Mouse (Mus musculus): ENCODE results near the gene Tubb4a. TPM values are rescaled to one million over a fixed set of nuclear protein-coding genes. Genes with fewer than 3 reads are reported as not detected.
A peak's percentile ranks its signal among the peaks of the same experiment; 100 is the strongest.
"Not testable (repeated sequence)": the region's sequence is repeated elsewhere in the genome, so short reads cannot be mapped to it uniquely, and the experiment has no call there.

Gene Tubb4a
- 182 and 314 TPM in 2 replicates for polyA plus RNA-seq (2012; rRNA removed)

GRCm38 (mm10) chr17:57087049-57087832 lies at the start of gene Tubb4a:
Gene Tubb4a, minus strand, starts transcription at chr17:57087782.
- DNase-seq (ENCODE audit: low read depth): peak; percentile 92
- TF ChIP-seq CTCF (IDR thresholded peaks at IDR 0.05; ENCODE audit: borderline replicate concordance, extremely low read depth, insufficient read depth, insufficient read length) (no peak), POLR2A (IDR thresholded peaks at IDR 0.05; ENCODE audit: borderline replicate concordance, extremely low read depth, insufficient read depth, insufficient read length, poor library complexity, severe bottlenecking) (peak; percentile 69; the same call in 1 of the 2 replicates)

GRCm38 (mm10) chr17:57135635-57136034 lies 48.1 kb upstream of the Tubb4a start:
- no peak for DNase-seq (ENCODE audit: low read depth)
- TF ChIP-seq CTCF (IDR thresholded peaks at IDR 0.05; ENCODE audit: borderline replicate concordance, extremely low read depth, insufficient read depth, insufficient read length) (no peak), POLR2A (IDR thresholded peaks at IDR 0.05; ENCODE audit: borderline replicate concordance, extremely low read depth, insufficient read depth, insufficient read length, poor library complexity, severe bottlenecking) (no peak)

GRCm38 (mm10) chr17:57134693-57135092 lies 47.1 kb upstream of the Tubb4a start:
- TF ChIP-seq CTCF (IDR thresholded peaks at IDR 0.05; ENCODE audit: borderline replicate concordance, extremely low read depth, insufficient read depth, insufficient read length): no peak
- TF ChIP-seq POLR2A (IDR thresholded peaks at IDR 0.05; ENCODE audit: borderline replicate concordance, extremely low read depth, insufficient read depth, insufficient read length, poor library complexity, severe bottlenecking): no peak
- DNase-seq (ENCODE audit: low read depth): no peak

DNA sequence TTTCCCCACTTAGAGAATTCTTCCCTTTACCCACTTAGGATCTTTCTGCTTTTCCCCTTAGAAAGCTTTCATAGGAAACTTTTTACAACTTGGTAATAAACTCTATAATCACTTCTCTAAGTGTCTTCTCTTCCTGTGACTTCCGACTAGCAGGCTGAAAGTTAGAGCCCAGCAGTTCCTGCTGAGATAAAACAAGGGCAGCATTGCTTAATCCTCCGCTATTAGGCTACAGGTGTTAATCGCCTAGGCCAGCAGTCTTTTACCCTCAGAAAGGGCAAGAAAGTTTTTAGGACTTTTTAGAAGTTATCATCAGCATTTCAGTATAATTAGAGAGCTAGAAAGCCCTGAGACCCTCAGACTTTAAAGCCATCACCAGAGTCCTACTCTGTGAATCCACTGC lies 46.4 kb upstream of the Tubb4a start:
- not testable (repeated sequence) for DNase-seq (ENCODE audit: low read depth)

- DNase-seq (ENCODE audit: low read depth): no peak
- no peak for TF ChIP-seq POLR2A (IDR thresholded peaks at IDR 0.05; ENCODE audit: borderline replicate concordance, extremely low read depth, insufficient read depth, insufficient read length, poor library complexity, severe bottlenecking)
- TF ChIP-seq CTCF (IDR thresholded peaks at IDR 0.05; ENCODE audit: borderline replicate concordance, extremely low read depth, insufficient read depth, insufficient read length): no peak
These were observed 44.2 kb upstream of the Tubb4a start for GRCm38 (mm10) chr17:57131793-57132192.

DNA sequence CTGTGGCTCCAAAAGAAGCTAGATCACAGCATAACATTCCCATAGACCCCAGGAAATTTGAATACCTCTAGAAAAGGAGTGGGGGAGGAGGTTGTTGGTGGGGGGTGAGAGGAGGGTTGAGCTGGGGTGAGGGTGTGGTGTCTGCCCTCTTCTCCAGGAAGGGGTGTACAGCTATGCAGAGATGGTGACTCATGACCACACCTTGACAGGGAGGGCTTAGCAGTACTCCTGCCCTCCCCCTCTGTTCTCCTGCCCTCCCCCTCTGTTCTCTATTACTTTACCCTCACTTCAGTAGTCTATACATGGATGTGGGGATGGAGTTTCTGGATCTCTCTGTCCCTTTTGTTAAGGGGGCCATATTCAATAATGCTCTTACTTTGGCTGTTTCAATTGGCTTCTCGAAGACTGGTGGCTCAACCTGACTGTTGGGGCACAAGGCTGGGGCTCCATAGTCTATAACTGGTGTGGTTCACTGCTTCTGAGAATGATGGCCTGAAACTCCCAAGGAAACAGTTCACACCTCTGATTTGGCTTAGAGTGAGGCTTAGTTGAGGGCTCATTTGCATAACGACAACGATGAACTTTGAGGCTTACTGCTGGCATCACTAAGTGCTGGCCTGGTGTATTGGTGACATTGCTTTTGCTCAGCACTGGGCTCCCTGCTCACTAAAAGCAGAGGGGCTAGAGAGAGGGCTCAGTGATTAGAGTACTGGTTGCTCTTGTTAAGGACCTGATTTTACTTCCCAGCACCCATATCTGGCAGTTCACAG lies 38.5 kb upstream of the Tubb4a start:
- TF ChIP-seq CTCF (IDR thresholded peaks at IDR 0.05; ENCODE audit: borderline replicate concordance, extremely low read depth, insufficient read depth, insufficient read length): no peak
- TF ChIP-seq POLR2A (IDR thresholded peaks at IDR 0.05; ENCODE audit: borderline replicate concordance, extremely low read depth, insufficient read depth, insufficient read length, poor library complexity, severe bottlenecking): no peak
- DNase-seq (ENCODE audit: low read depth): no peak

DNA sequence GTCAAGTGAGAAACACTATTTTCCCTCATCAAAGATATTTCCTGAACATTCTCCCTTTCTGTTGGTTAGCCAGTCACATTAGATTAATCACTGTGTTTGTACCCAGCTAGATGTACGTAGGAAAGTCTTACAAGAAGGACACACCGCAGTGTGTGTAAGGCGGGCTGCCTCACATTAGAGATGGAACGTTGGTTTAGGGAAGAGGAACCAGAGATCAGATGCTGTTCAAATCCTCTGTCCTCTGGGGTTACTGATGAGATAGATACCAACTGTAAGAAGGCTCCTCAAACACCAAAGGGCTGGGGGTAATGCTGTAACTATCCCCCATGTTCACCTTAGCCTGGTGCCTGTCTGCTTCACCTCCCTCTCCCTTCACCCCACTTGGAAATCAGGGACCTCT lies 37.2 kb upstream of the Tubb4a start:
- TF ChIP-seq POLR2A (IDR thresholded peaks at IDR 0.05; ENCODE audit: borderline replicate concordance, extremely low read depth, insufficient read depth, insufficient read length, poor library complexity, severe bottlenecking) (no peak), CTCF (IDR thresholded peaks at IDR 0.05; ENCODE audit: borderline replicate concordance, extremely low read depth, insufficient read depth, insufficient read length) (no peak)
- no peak for DNase-seq (ENCODE audit: low read depth)

DNA sequence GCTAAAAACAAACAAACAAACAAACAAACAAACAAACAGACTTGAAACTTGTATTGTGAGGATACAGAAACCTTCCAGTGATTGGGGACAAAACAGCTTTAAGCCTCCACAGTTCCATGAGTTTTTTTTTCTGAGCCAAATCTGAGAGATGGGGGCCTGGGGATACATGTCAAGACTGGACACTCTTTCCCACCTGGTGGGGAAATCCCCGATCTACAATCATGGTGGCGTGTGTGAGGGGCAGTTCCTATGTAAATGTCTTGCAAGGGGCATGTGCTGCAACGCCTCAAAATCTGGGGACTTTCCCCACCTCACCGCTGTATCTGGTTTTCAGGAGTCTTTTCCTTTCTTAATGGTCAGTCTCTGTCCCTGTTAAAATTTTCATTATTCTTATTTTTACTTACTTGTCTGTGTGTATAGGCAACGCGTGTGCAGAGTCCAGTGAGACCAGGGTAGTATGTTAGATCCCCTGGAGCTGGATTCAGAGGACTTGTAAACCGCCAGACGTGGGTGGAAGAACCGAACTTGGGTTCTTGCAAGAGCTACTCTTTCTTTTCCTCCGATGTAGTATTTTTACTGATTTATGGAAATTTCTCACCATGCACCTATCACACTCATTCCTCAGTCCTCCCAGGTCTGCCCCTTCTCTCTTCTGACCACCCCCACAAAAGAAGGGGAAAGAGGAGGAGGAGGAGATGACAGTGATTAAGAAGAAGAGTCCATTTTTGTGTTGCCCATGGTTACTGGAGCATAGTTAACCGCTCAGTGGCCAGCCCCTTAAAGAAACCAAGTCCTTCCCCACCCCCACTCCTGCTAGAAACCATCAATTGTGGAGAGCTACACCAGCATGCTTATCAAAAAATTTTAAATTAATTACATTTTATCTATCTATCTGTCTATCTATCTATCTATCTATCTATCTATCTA lies 35.9 kb upstream of the Tubb4a start:
- TF ChIP-seq CTCF (IDR thresholded peaks at IDR 0.05; ENCODE audit: borderline replicate concordance, extremely low read depth, insufficient read depth, insufficient read length) (no peak), POLR2A (IDR thresholded peaks at IDR 0.05; ENCODE audit: borderline replicate concordance, extremely low read depth, insufficient read depth, insufficient read length, poor library complexity, severe bottlenecking) (no peak)
- DNase-seq (ENCODE audit: low read depth): no peak

- TF ChIP-seq CTCF (IDR thresholded peaks at IDR 0.05; ENCODE audit: borderline replicate concordance, extremely low read depth, insufficient read depth, insufficient read length) (no peak), POLR2A (IDR thresholded peaks at IDR 0.05; ENCODE audit: borderline replicate concordance, extremely low read depth, insufficient read depth, insufficient read length, poor library complexity, severe bottlenecking) (no peak)
- DNase-seq (ENCODE audit: low read depth): no peak
These were observed 34.3 kb upstream of the Tubb4a start for GRCm38 (mm10) chr17:57121856-57122255.

DNA sequence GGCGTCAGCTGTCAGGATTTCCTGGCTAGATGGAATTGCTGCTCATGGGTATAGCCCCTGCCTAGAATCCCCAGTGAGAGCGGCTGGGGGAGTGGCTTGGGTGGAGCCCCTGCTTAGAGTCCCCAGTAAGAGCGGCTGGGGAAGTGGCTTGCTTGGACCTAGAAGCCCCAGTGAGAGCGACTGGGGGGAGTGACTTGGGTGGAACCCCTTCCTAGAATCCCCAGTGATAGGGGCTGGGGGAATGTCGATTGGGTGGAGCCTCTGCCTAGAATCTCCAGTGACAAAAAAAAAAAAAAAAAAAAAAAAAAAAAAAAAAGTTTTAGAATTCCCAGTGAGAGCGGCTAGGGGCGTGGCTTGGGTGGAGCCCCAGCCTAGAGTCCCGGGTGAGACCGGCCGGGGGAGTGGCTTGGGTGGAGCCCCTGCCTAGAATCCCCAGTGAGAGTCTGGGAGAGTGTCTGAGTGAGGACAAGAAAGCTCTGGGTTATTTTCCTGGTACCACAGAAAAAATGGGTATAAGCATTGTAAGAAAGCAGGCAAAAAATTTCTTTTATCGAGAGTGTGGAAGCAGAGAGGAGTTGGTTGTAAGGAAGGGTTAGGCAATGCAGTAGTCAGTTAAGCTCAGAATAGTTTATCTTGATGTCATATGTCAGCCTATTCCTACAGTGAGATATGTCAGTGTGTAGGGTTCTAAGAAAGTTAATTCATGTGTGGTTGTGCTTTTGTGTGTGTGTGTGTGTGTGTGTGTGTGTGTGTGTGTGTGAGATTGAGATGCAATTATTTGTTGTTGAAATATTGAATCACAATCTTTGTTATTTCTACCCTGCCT lies 31.2 kb upstream of the Tubb4a start:
- peak; percentile 40 for DNase-seq (ENCODE audit: low read depth)
- TF ChIP-seq POLR2A (IDR thresholded peaks at IDR 0.05; ENCODE audit: borderline replicate concordance, extremely low read depth, insufficient read depth, insufficient read length, poor library complexity, severe bottlenecking): no peak
- TF ChIP-seq CTCF (IDR thresholded peaks at IDR 0.05; ENCODE audit: borderline replicate concordance, extremely low read depth, insufficient read depth, insufficient read length): no peak

Measured in brain, embryonic 14.5 days (tissue).